Mouse (Mus musculus) c-Kit-positive CD71-positive TER-119-positive erythroid progenitor cells, embryonic 14.5 days (primary cell): ENCODE results near the gene Rbfox1.

Experiments used
- DNase-seq: peaks from one replicate; pipeline ENCODE4 v3.0.0-alpha.2; 2013; ENCODE audit warnings: low spot score

The Rbfox1 gene

GRCm38 (mm10) chr16:5992045-5993011, 107.2 kb downstream of the Rbfox1 start:
- DNase-seq: no peak

GRCm38 (mm10) chr16:5997136-5997535, 112.0 kb downstream of the Rbfox1 start:
- no peak for DNase-seq

- no peak for DNase-seq
Observed at GRCm38 (mm10) chr16:5997651-5998050, 112.5 kb downstream of the Rbfox1 start.

GRCm38 (mm10) chr16:6000016-6000415, 114.9 kb downstream of the Rbfox1 start:
- no peak for DNase-seq

GRCm38 (mm10) chr16:6006996-6007395, 121.8 kb downstream of the Rbfox1 start:
- no peak for DNase-seq

GRCm38 (mm10) chr16:6012853-6013252, 127.7 kb downstream of the Rbfox1 start:
- no peak for DNase-seq

- peak; percentile 14 for DNase-seq
Observed at GRCm38 (mm10) chr16:6018639-6019038, 133.5 kb downstream of the Rbfox1 start.

GRCm38 (mm10) chr16:6019361-6019760, 134.2 kb downstream of the Rbfox1 start:
- DNase-seq: no peak

GRCm38 (mm10) chr16:6031280-6031679, 146.1 kb downstream of the Rbfox1 start:
- DNase-seq: no peak

- DNase-seq: no peak
Observed at GRCm38 (mm10) chr16:6032563-6032962, 147.4 kb downstream of the Rbfox1 start.

- DNase-seq: no peak
Observed at GRCm38 (mm10) chr16:6034876-6035275, 149.7 kb downstream of the Rbfox1 start.

- no peak for DNase-seq
Observed at GRCm38 (mm10) chr16:6037009-6037408, 151.9 kb downstream of the Rbfox1 start.

GRCm38 (mm10) chr16:6042766-6043165, 157.6 kb downstream of the Rbfox1 start:
- DNase-seq: no peak

GRCm38 (mm10) chr16:6048601-6049000, 163.4 kb downstream of the Rbfox1 start:
- DNase-seq: no peak

GRCm38 (mm10) chr16:6062495-6062894, 177.3 kb downstream of the Rbfox1 start:
- DNase-seq: no peak

GRCm38 (mm10) chr16:6065481-6065880, 180.3 kb downstream of the Rbfox1 start:
- no peak for DNase-seq

GRCm38 (mm10) chr16:6075442-6076050, 190.4 kb downstream of the Rbfox1 start:
- no peak for DNase-seq

- no peak for DNase-seq
Observed at GRCm38 (mm10) chr16:6079017-6079416, 193.9 kb downstream of the Rbfox1 start.

GRCm38 (mm10) chr16:6084701-6085365, 199.7 kb downstream of the Rbfox1 start:
- DNase-seq: no peak

GRCm38 (mm10) chr16:6086200-6086599, 201.0 kb downstream of the Rbfox1 start:
- DNase-seq: no peak

- no peak for DNase-seq
Observed at GRCm38 (mm10) chr16:6091326-6092123, 206.4 kb downstream of the Rbfox1 start.
